Mouse (Mus musculus) 3T3-L1 (cell line): Measurements from ENCODE around the gene S100a3.

Experiments
- DNase-seq: peaks from one replicate; pipeline ENCODE4 v3.0.0-alpha.2; 2015; ENCODE audit warnings: low read depth, low spot score

S100a3 gene

GRCm38 (mm10) chr3:90601486-90602110 is 41.2 kb downstream of the S100a3 start, which contains the start of gene Gm42674:
TSS of gene Gm42674 (plus strand) at chr3:90601904.
- peak; percentile 75 for DNase-seq

- DNase-seq = peak; percentile 96
These were observed 43.2 kb downstream of the S100a3 start, which contains the start of gene S100a4 for GRCm38 (mm10) chr3:90603623-90604022. TSS of gene S100a4 (plus strand) at chr3:90603771.

- DNase-seq = peak; percentile 98
These were observed 44.0 kb downstream of the S100a3 start for GRCm38 (mm10) chr3:90604416-90604815.

- DNase-seq = peak; percentile 69
These were observed 44.7 kb downstream of the S100a3 start for GRCm38 (mm10) chr3:90605049-90605448.

GRCm38 (mm10) chr3:90605736-90606135 is 45.4 kb downstream of the S100a3 start:
- DNase-seq = peak; percentile 58

GRCm38 (mm10) chr3:90606185-90606584 is 45.8 kb downstream of the S100a3 start:
- peak; percentile 98 for DNase-seq

GRCm38 (mm10) chr3:90607361-90607760 is 47.0 kb downstream of the S100a3 start:
- peak; percentile 66 for DNase-seq

- DNase-seq = no peak
These were observed 47.8 kb downstream of the S100a3 start, which contains the start of gene S100a5 for GRCm38 (mm10) chr3:90608223-90608622. TSS of gene S100a5 (plus strand) at chr3:90608523.

- no peak for DNase-seq
These were observed 48.7 kb downstream of the S100a3 start for GRCm38 (mm10) chr3:90609102-90609501.

- DNase-seq = no peak
These were observed 51.1 kb downstream of the S100a3 start for GRCm38 (mm10) chr3:90611494-90611893.

GRCm38 (mm10) chr3:90612061-90612460 is 51.7 kb downstream of the S100a3 start:
- DNase-seq = peak; percentile 92

- peak; percentile 94 for DNase-seq
These were observed 52.4 kb downstream of the S100a3 start, which contains the start of gene S100a6 for GRCm38 (mm10) chr3:90612728-90613291. TSS of gene S100a6 (plus strand) at chr3:90612882.

- DNase-seq = peak; percentile 55
These were observed 53.2 kb downstream of the S100a3 start for GRCm38 (mm10) chr3:90613461-90614147.

- no peak for DNase-seq
These were observed 53.8 kb downstream of the S100a3 start for GRCm38 (mm10) chr3:90614148-90614530.

GRCm38 (mm10) chr3:90614611-90615251 is 54.4 kb downstream of the S100a3 start:
- peak; percentile 74 for DNase-seq

- DNase-seq = peak; percentile 94
These were observed 55.0 kb downstream of the S100a3 start for GRCm38 (mm10) chr3:90615415-90615814.

GRCm38 (mm10) chr3:90615911-90616310 is 55.5 kb downstream of the S100a3 start:
- DNase-seq = peak; percentile 42

GRCm38 (mm10) chr3:90617586-90617985 is 57.2 kb downstream of the S100a3 start:
- DNase-seq = peak; percentile 72

GRCm38 (mm10) chr3:90621552-90621951 is 61.2 kb downstream of the S100a3 start:
- DNase-seq = no peak

- DNase-seq = peak; percentile 46
These were observed 63.2 kb downstream of the S100a3 start for GRCm38 (mm10) chr3:90623435-90624071.

- DNase-seq = no peak
These were observed 65.1 kb downstream of the S100a3 start for GRCm38 (mm10) chr3:90625496-90625895.
